Mouse (Mus musculus): ENCODE measurements around the gene Etfbkmt. TPM values are rescaled to one million over a fixed set of nuclear protein-coding genes. Genes with fewer than 3 reads are reported as not detected.

The Etfbkmt gene
- polyA plus RNA-seq, 1 experiment = 24.5 TPM

DNA sequence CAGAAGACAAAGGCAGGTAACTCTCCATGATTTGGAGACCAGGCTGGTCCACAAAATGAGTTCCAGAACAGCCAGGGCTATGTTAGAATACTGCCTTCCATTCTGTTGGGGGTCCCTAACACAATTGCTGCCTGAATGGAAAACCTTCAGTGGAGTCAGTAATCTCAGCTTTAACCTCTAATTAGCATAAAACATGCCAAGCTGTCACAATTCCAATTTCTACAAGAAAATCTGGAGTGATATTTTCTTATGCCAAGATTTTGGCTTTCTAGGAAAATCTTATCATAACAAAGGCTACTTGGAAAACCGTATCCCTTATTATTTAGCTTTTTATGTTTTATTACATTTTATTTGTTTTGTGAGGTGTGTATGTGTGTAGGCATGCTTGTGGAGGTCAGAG, 36.2 kb upstream of the Etfbkmt start:
- no peaks in the 10 kb centered on the region for H3K9me3 ChIP-seq (replicated peaks; ENCODE audit: control insufficient read depth, insufficient read depth, low read length, poor library complexity, severe bottlenecking)
- H3K36me3 ChIP-seq (ENCODE audit: control insufficient read depth, insufficient read depth, low read length, poor library complexity, severe bottlenecking) = no peaks in the 10 kb centered on the region
- no peak overlapping the region for H3K27ac ChIP-seq (ENCODE audit: insufficient read depth, low read length)
- H3K27me3 ChIP-seq (ENCODE audit: control insufficient read depth, insufficient read depth, low read length, poor library complexity, severe bottlenecking) = no peaks in the 10 kb centered on the region
- no peak overlapping the region for H3K9ac ChIP-seq (ENCODE audit: low read depth, poor library complexity, severe bottlenecking)
- H3K4me1 ChIP-seq (ENCODE audit: control insufficient read depth, insufficient read depth, low read length) = no peaks in the 10 kb centered on the region
- no peak for TF ChIP-seq CTCF (IDR thresholded peaks at IDR 0.05; ENCODE audit: low read depth, low read length)
- TF ChIP-seq POLR2A (IDR thresholded peaks at IDR 0.05; ENCODE audit: insufficient read depth, low read length) = no peak
- no peak for TF ChIP-seq EP300 (IDR thresholded peaks at IDR 0.05; ENCODE audit: insufficient read depth, low read depth, low read length)
- H3K4me3 ChIP-seq (ENCODE audit: low read depth, low read length) = no peak overlapping the region

DNA sequence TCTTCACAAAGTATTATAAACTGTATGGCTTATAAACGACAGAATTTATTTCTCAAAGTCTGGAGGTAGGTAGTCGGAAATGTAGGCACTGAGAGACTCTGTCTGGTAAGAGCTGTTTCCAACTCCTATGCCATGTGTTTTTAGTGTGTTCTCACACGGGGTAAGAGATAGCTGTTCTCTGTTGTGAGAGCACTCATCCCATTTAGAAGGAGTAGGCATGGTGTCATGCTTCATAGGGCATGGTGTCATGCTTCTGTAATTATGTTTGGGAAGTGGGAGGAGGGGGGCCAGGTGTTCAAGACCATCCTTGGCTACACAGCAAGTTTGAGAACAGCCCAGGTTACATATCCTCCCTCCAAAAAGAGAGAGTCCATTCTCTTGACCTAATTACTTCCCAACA, 32.0 kb upstream of the Etfbkmt start:
- Histone ChIP-seq H3K27ac (ENCODE audit: insufficient read depth, low read length) (no peak overlapping the region), H3K4me1 (ENCODE audit: control insufficient read depth, insufficient read depth, low read length) (no peaks in the 10 kb centered on the region), H3K9me3 (replicated peaks; ENCODE audit: control insufficient read depth, insufficient read depth, low read length, poor library complexity, severe bottlenecking) (no peaks in the 10 kb centered on the region), H3K4me3 (ENCODE audit: low read depth, low read length) (no peak overlapping the region), H3K36me3 (ENCODE audit: control insufficient read depth, insufficient read depth, low read length, poor library complexity, severe bottlenecking) (no peaks in the 10 kb centered on the region), H3K9ac (ENCODE audit: low read depth, poor library complexity, severe bottlenecking) (no peak overlapping the region), H3K27me3 (ENCODE audit: control insufficient read depth, insufficient read depth, low read length, poor library complexity, severe bottlenecking) (no peaks in the 10 kb centered on the region)
- TF ChIP-seq CTCF (IDR thresholded peaks at IDR 0.05; ENCODE audit: low read depth, low read length) = no peak
- no peak for TF ChIP-seq EP300 (IDR thresholded peaks at IDR 0.05; ENCODE audit: insufficient read depth, low read depth, low read length)

DNA sequence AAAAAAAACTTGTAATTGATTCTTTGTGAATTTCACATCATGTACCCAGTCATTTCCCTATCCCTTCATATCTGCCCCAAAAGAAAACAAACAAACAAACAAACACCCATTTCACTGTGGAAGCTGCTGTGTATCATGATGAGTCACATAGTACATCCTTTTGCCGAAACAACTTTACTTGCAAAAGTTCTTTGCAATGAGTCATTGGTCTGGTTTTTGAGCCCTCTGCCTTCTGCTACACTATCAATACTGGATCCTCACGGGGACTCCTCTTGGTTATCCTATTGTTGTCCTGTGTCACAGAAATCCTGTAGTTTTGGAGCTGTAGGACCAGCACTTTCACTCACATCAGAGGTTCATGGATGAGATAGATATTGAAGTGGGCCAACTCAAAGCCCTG, 30.7 kb upstream of the Etfbkmt start:
- no peak overlapping the region for H3K27ac ChIP-seq (ENCODE audit: insufficient read depth, low read length)
- H3K9me3 ChIP-seq (replicated peaks; ENCODE audit: control insufficient read depth, insufficient read depth, low read length, poor library complexity, severe bottlenecking) = no peaks in the 10 kb centered on the region
- no peaks in the 10 kb centered on the region for H3K36me3 ChIP-seq (ENCODE audit: control insufficient read depth, insufficient read depth, low read length, poor library complexity, severe bottlenecking)
- H3K4me3 ChIP-seq (ENCODE audit: low read depth, low read length) = no peak overlapping the region
- TF ChIP-seq POLR2A (IDR thresholded peaks at IDR 0.05; ENCODE audit: insufficient read depth, low read length) (no peak), CTCF (IDR thresholded peaks at IDR 0.05; ENCODE audit: low read depth, low read length) (no peak), EP300 (IDR thresholded peaks at IDR 0.05; ENCODE audit: insufficient read depth, low read depth, low read length) (no peak)
- no peaks in the 10 kb centered on the region for H3K4me1 ChIP-seq (ENCODE audit: control insufficient read depth, insufficient read depth, low read length)
- no peak overlapping the region for H3K9ac ChIP-seq (ENCODE audit: low read depth, poor library complexity, severe bottlenecking)
- no peaks in the 10 kb centered on the region for H3K27me3 ChIP-seq (ENCODE audit: control insufficient read depth, insufficient read depth, low read length, poor library complexity, severe bottlenecking)

DNA sequence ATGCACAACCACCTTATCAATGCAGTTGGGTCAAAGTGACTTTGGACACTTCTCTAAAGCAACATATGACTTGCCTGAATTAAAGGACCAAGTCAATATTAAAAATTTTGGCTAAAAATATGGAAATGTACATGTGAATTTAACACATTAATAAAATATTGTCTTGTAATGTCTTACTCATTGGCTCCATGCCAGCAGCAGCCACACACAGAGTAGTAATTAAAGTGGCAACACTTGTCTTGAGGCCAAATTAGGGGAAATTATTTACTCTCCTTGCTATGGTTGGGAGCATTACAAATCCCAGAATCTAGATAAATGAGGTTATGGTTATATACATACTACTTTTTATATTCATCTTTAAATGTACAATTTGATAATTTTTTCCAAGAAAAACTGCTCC, 22.7 kb upstream of the Etfbkmt start:
- H3K36me3 ChIP-seq (ENCODE audit: control insufficient read depth, insufficient read depth, low read length, poor library complexity, severe bottlenecking) = no peaks in the 10 kb centered on the region
- no peak overlapping the region for H3K9ac ChIP-seq (ENCODE audit: low read depth, poor library complexity, severe bottlenecking)
- H3K4me3 ChIP-seq (ENCODE audit: low read depth, low read length) = no peak overlapping the region
- H3K4me1 ChIP-seq (ENCODE audit: control insufficient read depth, insufficient read depth, low read length) = no peaks in the 10 kb centered on the region
- TF ChIP-seq EP300 (IDR thresholded peaks at IDR 0.05; ENCODE audit: insufficient read depth, low read depth, low read length) (no peak), CTCF (IDR thresholded peaks at IDR 0.05; ENCODE audit: low read depth, low read length) (no peak), POLR2A (IDR thresholded peaks at IDR 0.05; ENCODE audit: insufficient read depth, low read length) (no peak)
- H3K27ac ChIP-seq (ENCODE audit: insufficient read depth, low read length) = no peak overlapping the region
- H3K27me3 ChIP-seq (ENCODE audit: control insufficient read depth, insufficient read depth, low read length, poor library complexity, severe bottlenecking) = no peaks in the 10 kb centered on the region
- no peaks in the 10 kb centered on the region for H3K9me3 ChIP-seq (replicated peaks; ENCODE audit: control insufficient read depth, insufficient read depth, low read length, poor library complexity, severe bottlenecking)

DNA sequence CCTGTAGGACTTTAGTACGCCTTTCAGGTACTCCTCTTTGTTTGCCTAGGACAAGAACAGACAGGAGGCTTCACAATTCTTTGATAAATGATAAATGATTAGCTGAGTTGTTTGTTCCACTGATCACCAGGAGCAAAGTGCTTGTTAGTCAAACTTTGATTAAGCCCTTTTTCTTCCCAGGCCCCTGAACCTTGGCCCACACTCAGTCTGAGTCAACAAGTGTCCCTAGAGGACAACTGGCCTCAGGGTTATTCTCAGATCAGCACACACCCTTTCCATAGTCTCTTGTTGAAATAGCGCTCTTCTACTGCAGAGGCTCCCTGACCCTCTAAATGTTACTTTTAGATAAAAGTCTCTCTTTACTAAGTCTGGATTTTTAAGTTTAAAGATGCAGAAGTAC, 20.7 kb upstream of the Etfbkmt start:
- peak overlapping the region; percentile 24 for H3K27ac ChIP-seq (ENCODE audit: insufficient read depth, low read length)
- TF ChIP-seq EP300 (IDR thresholded peaks at IDR 0.05; ENCODE audit: insufficient read depth, low read depth, low read length) = no peak
- TF ChIP-seq CTCF (IDR thresholded peaks at IDR 0.05; ENCODE audit: low read depth, low read length) = no peak
- H3K4me1 ChIP-seq (ENCODE audit: control insufficient read depth, insufficient read depth, low read length) = no peaks in the 10 kb centered on the region
- H3K9me3 ChIP-seq (replicated peaks; ENCODE audit: control insufficient read depth, insufficient read depth, low read length, poor library complexity, severe bottlenecking) = no peaks in the 10 kb centered on the region
- H3K27me3 ChIP-seq (ENCODE audit: control insufficient read depth, insufficient read depth, low read length, poor library complexity, severe bottlenecking) = no peaks in the 10 kb centered on the region
- H3K4me3 ChIP-seq (ENCODE audit: low read depth, low read length) = no peak overlapping the region
- no peak overlapping the region for H3K9ac ChIP-seq (ENCODE audit: low read depth, poor library complexity, severe bottlenecking)
- H3K36me3 ChIP-seq (ENCODE audit: control insufficient read depth, insufficient read depth, low read length, poor library complexity, severe bottlenecking) = no peaks in the 10 kb centered on the region

DNA sequence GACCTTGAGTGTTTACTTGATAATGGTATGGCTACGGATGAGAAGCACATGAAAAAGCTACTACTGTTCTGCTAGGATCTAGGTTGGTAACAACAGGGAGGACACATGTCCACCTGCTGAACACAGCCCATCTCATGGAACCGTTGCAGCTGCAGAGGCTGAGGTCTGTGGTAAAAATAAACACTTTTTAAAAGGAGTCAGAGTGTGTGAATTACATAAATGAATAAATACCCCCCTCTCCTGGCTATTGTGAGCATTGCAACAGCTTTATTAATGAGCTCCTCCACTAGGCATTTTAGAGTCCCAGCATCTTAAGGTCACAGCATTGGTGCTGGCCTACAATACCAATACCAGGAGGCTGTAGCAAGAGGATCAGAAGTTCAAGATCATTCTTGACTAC, 19.8 kb upstream of the Etfbkmt start:
- H3K4me1 ChIP-seq (ENCODE audit: control insufficient read depth, insufficient read depth, low read length) = no peaks in the 10 kb centered on the region
- TF ChIP-seq POLR2A (IDR thresholded peaks at IDR 0.05; ENCODE audit: insufficient read depth, low read length) = no peak
- peak; percentile 26 for TF ChIP-seq CTCF (IDR thresholded peaks at IDR 0.05; ENCODE audit: low read depth, low read length)
- no peak for TF ChIP-seq EP300 (IDR thresholded peaks at IDR 0.05; ENCODE audit: insufficient read depth, low read depth, low read length)
- no peaks in the 10 kb centered on the region for H3K27me3 ChIP-seq (ENCODE audit: control insufficient read depth, insufficient read depth, low read length, poor library complexity, severe bottlenecking)
- H3K9me3 ChIP-seq (replicated peaks; ENCODE audit: control insufficient read depth, insufficient read depth, low read length, poor library complexity, severe bottlenecking) = no peaks in the 10 kb centered on the region
- H3K27ac ChIP-seq (ENCODE audit: insufficient read depth, low read length) = no peak overlapping the region
- no peak overlapping the region for H3K4me3 ChIP-seq (ENCODE audit: low read depth, low read length)
- no peak overlapping the region for H3K9ac ChIP-seq (ENCODE audit: low read depth, poor library complexity, severe bottlenecking)
- no peaks in the 10 kb centered on the region for H3K36me3 ChIP-seq (ENCODE audit: control insufficient read depth, insufficient read depth, low read length, poor library complexity, severe bottlenecking)
